Mouse (Mus musculus) liver, embryonic 14.5 days (tissue): Measurements from ENCODE around the gene Nmt2. TPM values are rescaled to one million over a fixed set of nuclear protein-coding genes. Genes with fewer than 3 reads are reported as not detected.

ENCODE experiments used
- ATAC-seq: fragments of 200-750 bp; cut with Nextera tagmentation; 2 replicates; pipeline ENCODE4 v1.8.0; 2017; ENCODE audit warnings: moderate number of reproducible peaks, mild to moderate bottlenecking, moderate library complexity; ENCODE audit not compliant: insufficient read depth
- DNase-seq, 3 experiments: peaks; one replicate each; pipeline ENCODE4 v3.0.0-alpha.2; 2012 to 2013; ENCODE audit warnings: low read depth in 3 of 3, low spot score in 3 of 3
- H3K27ac ChIP-seq: fragments of 300-500 bp; sonication (generic); 2 replicates; pipeline ENCODE4 v1.5.1; 2014; ENCODE audit warnings: moderate library complexity, mild to moderate bottlenecking, control low read depth, inconsistent platforms
- H3K27me3 ChIP-seq: fragments of 300-500 bp; sonication (generic); 2 replicates; pipeline ENCODE4 v1.6.1; 2014; ENCODE audit warnings: mild to moderate bottlenecking, low read length, moderate library complexity; ENCODE audit not compliant: control insufficient read depth, insufficient read depth
- H3K36me3 ChIP-seq: fragments of 300-500 bp; sonication (generic); replicated peaks from 2 replicates; pipeline ENCODE4 v1.6.1; 2014; ENCODE audit warnings: low read depth; ENCODE audit not compliant: control insufficient read depth, insufficient read depth
- H3K4me1 ChIP-seq, 2 experiments: fragments of 200-500 bp in 1 of 2; fragments of 300-500 bp in 1 of 2; sonication (generic) in 1 of 2; replicated peaks; 2 replicates each; pipeline ENCODE4 v1.6.1; 2012 to 2014; ENCODE audit warnings: antibody characterized with exemption in 1 of 2, inconsistent platforms in 1 of 2, low read length in 1 of 2; ENCODE audit not compliant: control insufficient read depth in 2 of 2, insufficient read depth in 2 of 2
- H3K4me2 ChIP-seq: fragments of 300-500 bp; sonication (generic); 2 replicates; pipeline ENCODE4 v1.6.1; 2014; ENCODE audit warnings: low read depth, mild to moderate bottlenecking, control low read depth, moderate library complexity
- H3K4me3 ChIP-seq, 2 experiments: fragments of 200-500 bp in 1 of 2; fragments of 300-500 bp in 1 of 2; sonication (generic) in 1 of 2; 2 replicates each; pipeline ENCODE4 v1.5.1; 2012 to 2014; ENCODE audit warnings: low read depth in 2 of 2, low read length in 2 of 2, mild to moderate bottlenecking in 2 of 2, control low read depth in 1 of 2, inconsistent platforms in 1 of 2, moderate library complexity in 1 of 2; ENCODE audit not compliant: insufficient read depth in 1 of 2
- H3K9ac ChIP-seq: fragments of 300-500 bp; sonication (generic); replicated peaks from 2 replicates; pipeline ENCODE4 v1.6.1; 2014; ENCODE audit warnings: mild to moderate bottlenecking, control low read depth, moderate library complexity
- H3K9me3 ChIP-seq: fragments of 300-500 bp; sonication (generic); 2 replicates; pipeline ENCODE4 v1.6.1; 2016; ENCODE audit warnings: low read length, mixed read lengths; ENCODE audit not compliant: control insufficient read depth
- CTCF ChIP-seq: IDR thresholded peaks from 2 replicates; pipeline ENCODE4 v1.5.1; 2016; ENCODE audit warnings: antibody characterized with exemption, low read depth, control low read depth
- EP300 ChIP-seq: IDR thresholded peaks from 2 replicates; pipeline ENCODE4 v1.6.1; 2016; ENCODE audit warnings: antibody characterized with exemption, low read depth
- WGBS: fragments of 180-500 bp; shearing (Covaris S2); extraction: QIAGEN DNeasy Blood & Tissue Kit; methylation state at CpG from one replicate; pipeline ENCODE4 v1.1.7; 2014; ENCODE audit not compliant: insufficient replicate concordance; 5-methylcytosine and 5-hydroxymethylcytosine counted together
- polyA plus RNA-seq, 2 experiments: library from polyadenylated mRNA; depleted of rRNA in 1 of 2; stranded (reverse) in 1 of 2; unstranded in 1 of 2; fragments of >200 nt; fragmentation: Nextera tagmentation in 1 of 2; extraction: Ambion mirVana in 1 of 2; gene quantifications; 2 replicates each; pipeline versions ENCODE4 v1.2.1 to v1.2.3; 2012 to 2014

Nmt2 gene
- polyA plus RNA-seq, 2 experiments: 4.9 to 13.5 TPM

DNA sequence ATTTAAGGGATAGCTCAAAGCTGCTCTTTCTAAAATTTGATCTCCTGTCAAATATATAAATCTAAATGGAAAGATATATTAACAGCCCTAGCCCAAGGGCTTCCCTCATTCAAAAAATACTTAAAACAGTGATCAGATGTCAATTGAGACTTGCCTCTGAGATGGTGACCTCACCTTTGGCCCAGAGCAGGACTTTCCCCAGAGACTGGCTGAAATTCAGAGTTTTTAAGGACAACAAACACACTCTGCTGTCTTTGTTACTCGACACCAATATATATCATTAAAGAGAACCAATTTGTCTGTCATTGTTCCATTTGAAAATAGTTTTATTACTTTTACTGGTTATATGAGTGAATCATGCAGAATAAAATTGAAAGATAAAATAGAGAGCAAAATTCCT lies 5.6 kb downstream of the Nmt2 start:
- ATAC-seq (no peak), DNase-seq (no peak)
- Histone ChIP-seq H3K4me3 (no peak overlapping the region), H3K36me3 (no peaks in the 10 kb centered on the region), H3K9ac (no peak overlapping the region), H3K4me2 (no peak overlapping the region), H3K9me3 (no peaks in the 10 kb centered on the region), H3K27ac (no peak overlapping the region), H3K4me1 (peaks cover 7 to 10% of the 10 kb centered on the region in 2 experiments), H3K27me3 (no peaks in the 10 kb centered on the region)
- 68% methylated on average over 1 of the region's 1 CpGs for WGBS
- TF ChIP-seq CTCF: no peak
- no peak for TF ChIP-seq EP300

- no peak overlapping the region for H3K9ac ChIP-seq
- 56% methylated on average over 1 of the region's 1 CpGs for WGBS
- no peak overlapping the region for H3K27ac ChIP-seq
- no peak for ATAC-seq
- no peaks in the 10 kb centered on the region for H3K36me3 ChIP-seq
- TF ChIP-seq CTCF (no peak), EP300 (no peak)
- no peaks in the 10 kb centered on the region for H3K9me3 ChIP-seq
- no peak overlapping the region for H3K4me2 ChIP-seq
- no peak overlapping the region for H3K4me3 ChIP-seq
- no peaks in the 10 kb centered on the region for H3K27me3 ChIP-seq
- no peaks in the 10 kb centered on the region; a peak in 2 of 4 replicates for H3K4me1 ChIP-seq
- DNase-seq: no peak
Measured at GRCm38 (mm10) chr2:3292170-3292569, 8.2 kb downstream of the Nmt2 start.

GRCm38 (mm10) chr2:3295826-3296225 lies 11.8 kb downstream of the Nmt2 start:
- TF ChIP-seq EP300: no peak
- TF ChIP-seq CTCF: no peak
- Histone ChIP-seq H3K9me3 (no peaks in the 10 kb centered on the region), H3K4me2 (no peak overlapping the region), H3K27ac (no peak overlapping the region), H3K9ac (no peak overlapping the region), H3K27me3 (no peaks in the 10 kb centered on the region), H3K36me3 (no peaks in the 10 kb centered on the region), H3K4me1 (no peaks in the 10 kb centered on the region; a peak in 2 of 4 replicates), H3K4me3 (no peak overlapping the region)
- 68% methylated on average over 7 of the region's 7 CpGs for WGBS
- ATAC-seq: no peak
- DNase-seq: no peak

- Histone ChIP-seq H3K27me3 (no peaks in the 10 kb centered on the region), H3K36me3 (peaks cover 6% of the 10 kb centered on the region), H3K4me1 (no peaks in the 10 kb centered on the region), H3K27ac (no peak overlapping the region), H3K9me3 (no peaks in the 10 kb centered on the region), H3K4me2 (no peak overlapping the region), H3K4me3 (no peak overlapping the region), H3K9ac (no peak overlapping the region)
- DNase-seq: no peak
- TF ChIP-seq EP300: no peak
- TF ChIP-seq CTCF: no peak
- WGBS: 61% methylated on average over 3 of the region's 3 CpGs
- ATAC-seq: no peak
Measured at GRCm38 (mm10) chr2:3305426-3306025, 21.5 kb downstream of the Nmt2 start.

- H3K27ac ChIP-seq: no peak overlapping the region
- no peaks in the 10 kb centered on the region for H3K27me3 ChIP-seq
- DNase-seq (no peak), ATAC-seq (no peak)
- 78% methylated on average over 2 of the region's 2 CpGs for WGBS
- H3K36me3 ChIP-seq: peaks cover 23% of the 10 kb centered on the region
- H3K4me2 ChIP-seq: no peak overlapping the region
- no peak overlapping the region for H3K9ac ChIP-seq
- H3K4me3 ChIP-seq: no peak overlapping the region
- no peaks in the 10 kb centered on the region for H3K4me1 ChIP-seq
- no peaks in the 10 kb centered on the region for H3K9me3 ChIP-seq
- no peak for TF ChIP-seq EP300
- TF ChIP-seq CTCF: no peak
Measured at GRCm38 (mm10) chr2:3323132-3323531, 39.1 kb downstream of the Nmt2 start.
